Mouse (Mus musculus) ES-E14 (cell line): Measurements from ENCODE around the gene Mylk4. TPM values are rescaled to one million over a fixed set of nuclear protein-coding genes. Genes with fewer than 3 reads are reported as not detected.

ENCODE experiments used
- DNase-seq: peaks from one replicate; pipeline ENCODE4 v3.0.0-alpha.2; 2013; ENCODE audit warnings: low read depth, low spot score
- H3K27ac ChIP-seq: 2 replicates; pipeline ENCODE4 v1.5.1; 2012; ENCODE audit warnings: low read depth, mild to moderate bottlenecking, low read length, moderate library complexity, mixed read lengths; ENCODE audit not compliant: poor library complexity, insufficient read depth, severe bottlenecking
- H3K36me3 ChIP-seq: 2 replicates; pipeline ENCODE4 v1.6.1; 2012; ENCODE audit warnings: mild to moderate bottlenecking, low read length, moderate library complexity, mixed read lengths; ENCODE audit not compliant: control insufficient read depth, poor library complexity, insufficient read depth, severe bottlenecking
- H3K4me1 ChIP-seq, 2 experiments: fragments of 150-350 bp in 1 of 2; sonication (generic) in 1 of 2; 2 replicates each; pipeline ENCODE4 v1.6.1; 2012; ENCODE audit warnings: low read length in 2 of 2, mild to moderate bottlenecking in 1 of 2, mixed read lengths in 1 of 2; ENCODE audit not compliant: control insufficient read depth in 2 of 2, insufficient read depth in 2 of 2, poor library complexity in 1 of 2
- H3K4me3 ChIP-seq, 2 experiments: fragments of 150-350 bp in 1 of 2; sonication (generic) in 1 of 2; 2 replicates each; pipeline ENCODE4 v1.5.1; 2012; ENCODE audit warnings: low read length in 2 of 2, low read depth in 1 of 2, mild to moderate bottlenecking in 1 of 2, mixed read lengths in 1 of 2; ENCODE audit not compliant: insufficient read depth in 1 of 2, poor library complexity in 1 of 2, severe bottlenecking in 1 of 2
- H3K9ac ChIP-seq: 2 replicates; pipeline ENCODE4 v1.6.1; 2012; ENCODE audit warnings: low read depth, mild to moderate bottlenecking, low read length, mixed read lengths; ENCODE audit not compliant: poor library complexity, insufficient read depth, severe bottlenecking
- H3K9me3 ChIP-seq: fragments of 150-350 bp; sonication (generic); 2 replicates; pipeline ENCODE4 v1.6.1; 2012; ENCODE audit warnings: low read depth, mild to moderate bottlenecking, low read length; ENCODE audit not compliant: control insufficient read depth, insufficient read depth
- CHD2 ChIP-seq: IDR thresholded peaks from 2 replicates; pipeline ENCODE4 v1.6.1; 2014; ENCODE audit warnings: mild to moderate bottlenecking, low read depth, low read length, inconsistent platforms
- HCFC1 ChIP-seq: IDR thresholded peaks from 2 replicates; pipeline ENCODE4 v1.6.1; 2012; ENCODE audit warnings: low read length, inconsistent platforms, borderline replicate concordance; ENCODE audit not compliant: insufficient read depth
- MAFK ChIP-seq: IDR thresholded peaks from 2 replicates; pipeline ENCODE4 v1.6.1; 2014; ENCODE audit warnings: mild to moderate bottlenecking, low read depth, low read length, inconsistent platforms; ENCODE audit not compliant: insufficient read depth
- ZC3H11A ChIP-seq: IDR thresholded peaks from 2 replicates; pipeline ENCODE4 v1.6.1; 2012; ENCODE audit warnings: low read depth, mild to moderate bottlenecking, inconsistent platforms, low read length, borderline replicate concordance
- ZNF384 ChIP-seq: IDR thresholded peaks from 2 replicates; pipeline ENCODE4 v1.6.1; 2012; ENCODE audit warnings: low read depth, low read length, inconsistent platforms
- in situ Hi-C, 2 experiments: fragments of 600-800 bp; cut with MboI; formaldehyde crosslinking; loops; one replicate each; pipeline ENCODE4 v1.15.1; 2025; ENCODE audit warnings: low sequenced_read_pairs in 2 of 2, inconsistent platforms in 1 of 2; ENCODE audit not compliant: unreplicated experiment in 2 of 2
- total RNA-seq: library from RNA; depleted of rRNA; stranded (reverse); fragments of 300-350 nt; gene quantifications from 2 replicates; pipeline ENCODE4 v1.2.3, GENCODE M21; 2012

Gene Mylk4
- total RNA-seq, 1 experiment = not detected

GRCm38 (mm10) chr13:32824377-32825330 lies 40.9 kb upstream of the Mylk4 start:
- in situ Hi-C loops = no loop called here
- H3K36me3 ChIP-seq = peaks cover 10% of the 10 kb centered on the region
- H3K4me3 ChIP-seq = no peak overlapping the region
- H3K4me1 ChIP-seq = peaks cover 0 to 2% of the 10 kb centered on the region in 2 experiments; a peak in 1 of 4 replicates
- H3K9ac ChIP-seq = no peak overlapping the region
- H3K9me3 ChIP-seq = no peaks in the 10 kb centered on the region
- DNase-seq = no peak
- TF ChIP-seq ZNF384 = no peak
- no peak for TF ChIP-seq ZC3H11A
- no peak for TF ChIP-seq MAFK
- no peak for TF ChIP-seq CHD2
- TF ChIP-seq HCFC1 = no peak
- H3K27ac ChIP-seq = no peak overlapping the region

GRCm38 (mm10) chr13:32823126-32823525 lies 39.4 kb upstream of the Mylk4 start:
- peaks cover 10% of the 10 kb centered on the region for H3K36me3 ChIP-seq
- no peak overlapping the region for H3K4me3 ChIP-seq
- no peak overlapping the region for H3K9ac ChIP-seq
- TF ChIP-seq MAFK = 0 out of 2 replicates have a peak, but pooled peaks have one; percentile 35
- no peak for TF ChIP-seq ZC3H11A
- H3K9me3 ChIP-seq = no peaks in the 10 kb centered on the region
- H3K27ac ChIP-seq = no peak overlapping the region
- in situ Hi-C loops = no loop called here
- no peak for DNase-seq
- H3K4me1 ChIP-seq = peaks cover 0 to 2% of the 10 kb centered on the region in 2 experiments; a peak in 1 of 4 replicates

GRCm38 (mm10) chr13:32821671-32822070 lies 37.9 kb upstream of the Mylk4 start:
- no peak overlapping the region for H3K27ac ChIP-seq
- H3K9ac ChIP-seq = no peak overlapping the region
- in situ Hi-C loops = no loop called here
- H3K9me3 ChIP-seq = no peaks in the 10 kb centered on the region
- DNase-seq = no peak
- TF ChIP-seq ZNF384 = no peak
- TF ChIP-seq MAFK = no peak
- no peak for TF ChIP-seq CHD2
- TF ChIP-seq ZC3H11A = no peak
- no peak for TF ChIP-seq HCFC1
- peaks cover 0 to 2% of the 10 kb centered on the region in 2 experiments; a peak in 1 of 4 replicates for H3K4me1 ChIP-seq
- no peak overlapping the region for H3K4me3 ChIP-seq
- H3K36me3 ChIP-seq = peaks cover 13% of the 10 kb centered on the region

GRCm38 (mm10) chr13:32819926-32820325 lies 36.2 kb upstream of the Mylk4 start:
- Histone ChIP-seq H3K9me3 (no peaks in the 10 kb centered on the region), H3K27ac (no peak overlapping the region), H3K9ac (no peak overlapping the region), H3K36me3 (peaks cover 15% of the 10 kb centered on the region), H3K4me1 (peaks cover 0 to 2% of the 10 kb centered on the region in 2 experiments; a peak in 1 of 4 replicates), H3K4me3 (no peak overlapping the region)
- TF ChIP-seq ZC3H11A (no peak), CHD2 (no peak), HCFC1 (no peak), MAFK (no peak), ZNF384 (no peak)
- in situ Hi-C loops = no loop called here
- no peak for DNase-seq
